Mouse (Mus musculus) gastrocnemius, postnatal 14 days (tissue): ENCODE data around the gene Krt80. TPM values are rescaled to one million over a fixed set of nuclear protein-coding genes. Genes with fewer than 3 reads are reported as not detected.

Experiments
- DNase-seq: peaks from one replicate; pipeline ENCODE4 v3.0.0; 2021; ENCODE audit warnings: mixed read lengths
- intact Hi-C: fragments of 180-260 bp; cut with DNase I; formaldehyde crosslinking; loops from one replicate; pipeline ENCODE4 v1.15.1; 2025; ENCODE audit warnings: low total_unique reads
- total RNA-seq, 2 experiments: library from RNA; stranded (reverse); gene quantifications; 2 replicates each; pipeline ENCODE4 v1.2.3; 2021

Krt80 gene
- total RNA-seq, 2 experiments from 2014 or later: 0.69 to 1.4 TPM

DNA sequence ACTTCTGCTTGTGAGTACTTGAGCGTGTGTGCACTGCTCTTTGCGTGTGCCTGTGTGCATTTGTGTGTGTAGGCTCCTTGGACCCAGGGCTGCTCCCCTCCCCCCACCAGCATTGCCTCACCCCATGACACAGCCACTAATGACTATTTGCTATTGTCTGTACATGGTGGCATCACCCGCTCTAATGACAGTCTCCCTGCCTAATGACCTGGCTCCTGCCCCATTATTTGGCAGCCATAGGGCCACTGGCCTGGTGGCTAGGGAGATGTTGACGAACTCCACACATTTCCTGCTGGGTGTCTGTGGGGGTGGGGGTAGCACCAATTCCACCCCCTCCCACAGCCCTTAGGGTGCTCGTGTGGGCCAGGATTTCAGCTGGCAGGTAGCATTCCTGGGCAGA lies 8.7 kb upstream of the Krt80 start:
- intact Hi-C loops: no loop called here
- DNase-seq: no peak

DNA sequence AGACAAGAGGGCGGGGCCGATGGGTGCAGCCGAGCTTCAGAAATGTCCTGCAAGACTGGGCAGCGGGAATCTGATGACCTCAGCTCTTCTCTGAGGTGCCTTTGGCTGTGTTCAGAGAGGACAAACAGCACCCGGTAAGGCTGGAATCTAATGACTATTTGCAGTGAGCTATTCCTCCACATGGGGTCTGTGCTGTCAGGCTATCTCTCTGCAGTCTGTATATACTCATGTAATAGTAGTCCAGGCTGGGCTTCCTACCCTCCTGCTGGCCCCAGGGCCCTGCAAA lies 6.8 kb upstream of the Krt80 start:
- intact Hi-C loops: no loop called here
- no peak for DNase-seq

DNA sequence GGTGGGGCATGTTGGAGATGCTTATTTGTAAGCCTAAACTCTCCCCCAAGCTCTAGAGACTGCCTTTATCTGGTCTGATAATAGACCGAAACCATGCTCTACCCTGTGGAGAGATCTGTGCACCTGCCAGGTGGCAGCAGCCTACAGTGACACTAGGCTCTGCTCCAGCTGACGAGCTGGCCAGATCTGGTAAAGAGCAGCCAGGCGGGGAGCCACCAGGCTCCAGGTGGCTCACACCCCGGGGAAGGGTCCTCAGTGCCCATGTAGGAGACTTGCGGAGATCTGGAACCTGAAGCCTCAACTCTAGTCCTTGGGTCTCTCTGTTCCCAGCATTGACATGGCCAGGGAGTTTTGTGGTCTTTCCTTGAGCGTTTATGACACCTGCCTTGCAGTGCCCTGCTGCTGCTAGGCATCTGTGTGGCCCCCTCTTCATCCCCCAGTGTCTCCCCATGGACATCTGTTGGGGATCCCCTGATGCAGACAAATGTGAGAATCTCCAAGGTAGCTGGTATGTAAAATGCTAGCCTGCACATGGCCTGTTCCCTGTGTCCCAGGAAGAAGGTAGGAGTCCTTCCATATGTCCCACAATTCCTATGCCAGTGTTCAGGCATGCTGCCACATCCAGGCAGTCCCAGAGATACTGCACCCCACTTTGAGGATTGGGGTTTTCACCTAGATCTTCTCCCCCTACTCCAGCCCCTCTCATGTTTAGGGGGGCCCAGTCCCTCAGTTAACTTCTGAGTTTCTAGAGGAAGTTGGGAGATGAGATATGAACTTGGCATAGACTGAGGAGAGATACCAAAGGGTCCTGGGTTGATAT lies 6.2 kb upstream of the Krt80 start:
- no peak for DNase-seq
- intact Hi-C loops: no loop called here

DNA sequence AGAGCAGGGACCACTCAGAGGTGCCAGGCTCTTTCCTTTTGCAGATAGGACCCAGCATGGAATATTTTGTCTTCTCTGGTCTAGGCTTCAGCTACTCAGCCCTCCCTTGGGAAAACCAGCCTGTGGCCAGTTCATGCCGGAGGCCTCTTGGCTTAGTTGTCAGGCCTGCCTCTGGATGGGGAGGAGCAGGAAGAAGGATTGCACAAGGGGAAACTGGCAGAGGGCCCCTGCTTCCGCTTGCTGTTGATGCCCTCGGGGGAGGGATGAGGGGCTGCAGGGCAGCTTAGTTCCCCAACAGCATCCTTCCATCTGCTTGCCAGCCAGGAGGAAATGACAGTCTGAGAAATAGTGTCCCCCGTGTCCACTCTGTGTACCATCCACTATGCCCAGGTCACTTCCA lies 4.9 kb upstream of the Krt80 start:
- intact Hi-C loops: no loop called here
- DNase-seq: peak; percentile 64

DNA sequence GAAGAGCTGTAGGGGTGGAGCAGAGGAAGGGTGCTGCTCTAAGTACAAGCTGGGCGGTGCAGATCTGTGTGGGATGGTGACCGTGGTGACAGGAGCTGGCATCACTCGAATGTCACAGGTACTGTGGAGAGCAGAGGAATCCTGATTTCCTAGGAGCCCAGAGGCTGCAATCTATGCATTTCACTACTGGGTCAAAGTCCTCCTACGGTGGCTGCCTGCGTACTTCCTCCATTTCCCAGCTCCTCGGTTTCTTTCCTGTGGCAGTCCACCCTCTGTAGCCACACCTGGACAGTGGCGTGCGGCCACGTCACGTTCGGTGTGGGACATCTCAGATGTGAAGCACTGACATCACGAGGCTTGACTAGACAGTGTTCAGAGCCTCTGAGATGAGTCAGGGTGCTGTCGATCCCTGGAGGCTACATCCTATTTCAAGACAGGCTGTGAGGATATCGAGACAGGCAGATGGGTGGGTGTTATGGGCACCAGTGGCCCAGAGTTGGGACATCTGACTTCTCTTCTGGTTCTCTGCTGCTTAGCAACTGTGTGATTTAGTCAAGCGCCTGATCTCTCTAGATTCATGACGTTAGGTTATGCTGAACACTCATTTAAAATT lies 3.4 kb upstream of the Krt80 start:
- DNase-seq: no peak
- intact Hi-C loops: no loop called here

GRCm38 (mm10) chr15:101372131-101372977 lies 2.4 kb upstream of the Krt80 start:
- intact Hi-C loops: no loop called here
- no peak for DNase-seq

GRCm38 (mm10) chr15:101371141-101371985 lies 1.4 kb upstream of the Krt80 start:
- DNase-seq: no peak
- intact Hi-C loops: no loop called here

DNA sequence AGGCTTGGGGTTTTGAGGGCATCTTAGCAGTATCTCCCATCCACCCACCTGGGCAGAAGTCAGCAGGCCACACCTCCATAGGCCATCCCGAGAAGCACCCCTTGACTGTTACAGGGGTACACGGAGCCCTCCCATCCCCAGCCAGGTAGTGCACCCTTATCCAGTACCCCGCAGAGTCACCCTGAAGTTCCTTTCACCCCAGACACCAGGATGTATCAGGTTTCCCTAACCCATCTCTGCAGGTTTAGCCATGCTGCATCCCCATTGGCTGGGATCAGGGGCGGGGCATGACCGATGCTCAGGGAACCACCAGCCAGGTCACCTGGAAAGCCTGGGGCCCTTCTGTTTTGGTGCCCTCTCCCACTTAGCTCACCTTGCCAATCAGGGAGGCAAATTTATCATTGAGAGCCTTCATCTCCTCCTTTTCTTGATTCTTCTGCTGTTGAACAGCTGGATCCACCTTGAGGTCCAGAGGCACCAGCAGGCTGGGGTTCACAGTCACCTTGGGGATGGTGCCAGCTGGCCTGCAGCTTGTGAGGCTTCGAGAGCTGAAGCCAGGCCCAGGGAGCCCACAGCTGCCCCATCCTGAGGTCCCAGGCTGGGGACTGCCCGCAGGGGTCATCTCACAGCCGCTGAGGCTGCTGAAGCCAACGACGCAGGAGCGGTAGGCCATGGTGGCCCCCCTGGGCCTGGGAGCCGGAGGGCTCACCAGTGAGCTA lies 421 bp downstream of the Krt80 start:
- intact Hi-C loops: no loop called here
- no peak for DNase-seq

- DNase-seq: no peak
- intact Hi-C loops: no loop called here
These were observed 1.2 kb downstream of the Krt80 start for GRCm38 (mm10) chr15:101368502-101369381.

GRCm38 (mm10) chr15:101368015-101368414 lies 1.9 kb downstream of the Krt80 start:
- no peak for DNase-seq
- intact Hi-C loops: no loop called here

DNA sequence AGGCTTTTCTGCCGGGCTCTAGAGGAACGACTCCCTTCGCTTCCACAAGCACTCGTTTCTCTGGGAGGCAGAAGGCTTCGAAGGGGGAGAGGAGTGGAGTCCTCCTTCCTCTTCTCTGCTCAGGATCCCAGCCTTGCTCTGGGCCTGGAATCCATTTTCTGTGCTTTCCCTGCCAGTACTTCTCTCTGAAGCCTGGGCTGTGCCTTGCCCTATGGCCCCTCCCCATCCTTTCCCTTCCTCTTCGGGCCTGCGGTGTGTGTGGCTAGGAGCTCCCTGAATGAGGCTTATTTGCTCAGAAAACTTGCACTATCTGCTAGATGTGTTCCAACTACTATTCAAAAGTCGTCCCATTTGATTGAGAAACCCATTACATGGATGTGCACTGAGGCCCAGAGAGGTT lies 2.5 kb downstream of the Krt80 start:
- intact Hi-C loops: no loop called here
- DNase-seq: no peak

GRCm38 (mm10) chr15:101366926-101367325 lies 3.0 kb downstream of the Krt80 start:
- no peak for DNase-seq

DNA sequence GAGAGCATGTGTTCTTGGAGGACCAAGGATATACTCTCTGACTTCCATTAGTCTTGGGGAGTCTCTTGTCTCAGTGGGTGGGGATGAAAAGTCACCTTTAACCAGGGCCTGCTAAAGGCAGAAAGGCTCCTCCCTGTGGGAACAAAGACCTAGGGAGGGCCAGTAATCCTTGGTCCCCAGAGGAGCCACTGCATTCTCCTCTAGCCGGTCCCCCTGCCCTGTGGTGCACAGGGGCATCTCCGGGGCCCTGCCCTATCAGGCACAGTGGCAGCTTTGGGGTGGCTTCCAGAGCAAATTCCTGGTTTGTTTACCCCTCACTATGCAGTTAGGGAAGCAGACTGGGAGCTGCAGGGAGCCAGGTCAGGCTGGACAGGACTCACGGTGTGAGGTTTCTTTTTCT lies 3.5 kb downstream of the Krt80 start:
- intact Hi-C loops: no loop called here
- no peak for DNase-seq

More at GRCm38 (mm10) chr15:101366926-101367325, 3.0 kb downstream of the Krt80 start:
- intact Hi-C loops: no loop called here

- intact Hi-C loops: no loop called here
- no peak for DNase-seq
These were observed 4.2 kb downstream of the Krt80 start for GRCm38 (mm10) chr15:101365721-101366120.

DNA sequence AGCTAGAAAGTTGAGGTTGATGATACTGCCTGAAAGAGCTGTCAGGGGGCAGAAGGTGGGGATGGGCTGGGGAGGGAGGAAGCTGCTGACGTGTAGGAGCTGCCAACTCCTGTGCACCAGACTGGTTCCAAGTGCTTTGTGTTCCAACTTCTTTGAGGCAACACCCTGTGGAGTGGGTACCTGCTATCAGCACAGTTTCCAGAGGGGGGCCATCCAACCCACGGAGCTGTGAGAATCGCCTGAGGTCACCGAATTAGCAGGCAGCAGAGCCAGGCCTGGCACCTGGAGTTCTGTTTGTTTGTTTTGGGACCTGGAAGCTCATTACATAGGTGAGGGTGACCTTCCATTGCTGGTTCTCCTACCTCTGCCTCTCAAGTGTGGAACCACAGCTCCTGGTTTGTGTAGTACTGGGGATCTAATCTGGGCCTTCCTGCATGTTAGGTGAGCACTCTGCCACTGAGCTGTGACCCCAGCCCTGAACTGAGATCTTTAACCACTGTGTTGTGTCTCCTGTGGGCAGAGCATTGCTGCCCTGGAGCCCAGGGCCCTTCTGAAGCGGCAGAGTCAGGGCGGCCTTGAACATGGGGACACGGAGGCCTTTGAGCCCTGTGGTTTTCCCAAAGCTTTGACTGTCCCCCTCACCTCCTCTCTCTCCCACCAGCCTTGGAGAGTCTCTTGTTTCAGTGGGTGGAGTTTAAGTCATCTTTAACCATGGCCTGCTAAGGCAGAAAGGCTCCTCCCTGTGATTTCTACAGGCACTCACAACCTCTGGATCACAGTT lies 4.9 kb downstream of the Krt80 start:
- DNase-seq: no peak
- intact Hi-C loops: no loop called here

- no peak for DNase-seq
- intact Hi-C loops: no loop called here
These were observed 5.5 kb downstream of the Krt80 start for GRCm38 (mm10) chr15:101364425-101364824.

DNA sequence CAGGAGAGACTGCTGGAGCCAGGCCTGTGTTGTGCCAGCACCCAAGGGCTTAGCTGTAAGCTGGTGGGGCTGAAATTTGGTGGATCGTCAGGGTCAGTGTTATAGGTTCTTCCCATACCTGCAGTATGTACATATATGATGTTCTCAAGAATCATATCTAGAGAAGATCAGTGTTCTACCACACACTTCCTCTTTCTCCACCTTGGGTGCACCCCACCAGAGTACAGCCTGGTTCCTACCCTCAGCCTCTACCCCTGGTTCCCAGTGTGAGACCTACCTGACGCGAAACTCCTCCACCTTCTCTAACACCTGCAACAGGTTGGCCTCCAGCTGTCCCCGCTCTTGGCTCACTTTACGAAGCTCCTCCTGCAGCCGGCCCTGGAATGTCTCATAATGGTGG lies 6.0 kb downstream of the Krt80 start:
- intact Hi-C loops: no loop called here
- DNase-seq: no peak
